Mouse (Mus musculus): Measurements from ENCODE around the gene Meis1.

DNA sequence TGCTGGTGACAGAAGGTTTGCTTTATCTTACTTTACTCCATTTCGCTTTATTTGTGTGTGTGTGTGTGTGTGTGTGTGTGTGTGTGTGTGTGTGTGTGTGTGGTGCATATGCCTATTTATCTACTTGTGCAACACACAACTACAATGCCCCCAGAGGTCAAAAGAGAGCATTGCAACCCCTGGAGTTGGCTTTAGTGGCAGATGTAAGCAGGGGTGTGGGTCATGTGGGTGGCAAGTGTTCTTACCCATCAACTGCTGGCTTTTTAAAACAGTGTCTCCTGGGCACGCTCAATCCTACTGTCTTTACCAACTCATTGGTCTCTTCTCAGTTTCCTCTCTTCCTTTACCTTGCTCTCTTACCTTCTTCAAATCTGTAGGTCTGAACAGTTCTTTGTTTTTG is 22.5 kb downstream of the Meis1 start:
- no peak for TF ChIP-seq POLR2A (IDR thresholded peaks at IDR 0.05; ENCODE audit: insufficient read depth, low read length)
- no peak for TF ChIP-seq CTCF (IDR thresholded peaks at IDR 0.05; ENCODE audit: low read depth, low read length)
- TF ChIP-seq EP300 (IDR thresholded peaks at IDR 0.05; ENCODE audit: insufficient read depth, low read depth, low read length) = no peak
